Mouse (Mus musculus): ENCODE measurements around the gene Gm281. TPM values are rescaled to one million over a fixed set of nuclear protein-coding genes. Genes with fewer than 3 reads are reported as not detected.
"Not testable (repeated sequence)": the region's sequence is repeated elsewhere in the genome, so short reads cannot be mapped to it uniquely, and the experiment has no call there.

The Gm281 gene
- polyA plus RNA-seq, 1 experiment from 2014 or later = not detected

- Histone ChIP-seq H3K27me3 (replicated peaks; ENCODE audit: control insufficient read depth, insufficient read depth, low read length) (no peaks in the 10 kb centered on the region), H3K4me2 (replicated peaks; ENCODE audit: low read depth) (peak overlapping the region; percentile 78), H3K36me3 (ENCODE audit: control insufficient read depth, insufficient read depth) (0 out of 2 replicates have a peak, but pooled peaks cover 6% of the 10 kb centered on the region), H3K9me3 (ENCODE audit: control insufficient read depth) (no peaks in the 10 kb centered on the region), H3K27ac (ENCODE audit: low read depth, low read length) (peak overlapping the region; percentile 93), H3K9ac (ENCODE audit: low read depth, low read length) (peak overlapping the region; percentile 94), H3K4me3 (ENCODE audit: low read depth, low read length) (peak overlapping the region; percentile 96), H3K4me1 (replicated peaks; ENCODE audit: control insufficient read depth, insufficient read depth, low read length) (0 out of 2 replicates have a peak, but pooled peaks cover 3% of the 10 kb centered on the region)
- 0% methylated on average over 9 of the region's 9 CpGs for WGBS
- ATAC-seq = no peak
- no peak for TF ChIP-seq CTCF (IDR thresholded peaks at IDR 0.05; ENCODE audit: low read depth)
Observed at GRCm38 (mm10) chr14:13960079-13960478, 45.8 kb upstream of the Gm281 start.

DNA sequence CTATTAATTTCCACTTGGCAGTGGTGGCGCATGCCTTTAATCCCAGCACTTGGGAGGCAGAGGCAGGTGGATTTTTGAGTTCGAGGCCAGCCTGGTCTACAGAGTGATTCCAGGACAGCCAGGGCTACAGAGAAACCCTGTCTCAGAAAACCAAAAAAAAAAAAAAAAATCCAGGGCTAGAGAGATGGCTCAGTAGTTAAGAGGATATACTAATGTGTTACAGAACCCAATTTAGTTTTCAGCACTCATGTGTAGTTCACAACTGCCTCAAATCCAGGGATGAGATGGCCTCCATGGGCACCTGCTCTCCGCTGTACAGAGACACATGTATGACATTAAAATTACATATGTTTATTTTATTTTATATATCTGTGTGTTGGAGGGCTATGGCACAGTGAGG lies 37.9 kb upstream of the Gm281 start:
- not testable (repeated sequence) for H3K27ac ChIP-seq (ENCODE audit: low read depth, low read length); H3K4me1 ChIP-seq (replicated peaks; ENCODE audit: control insufficient read depth, insufficient read depth, low read length); H3K9me3 ChIP-seq (ENCODE audit: control insufficient read depth); H3K4me3 ChIP-seq (ENCODE audit: low read depth, low read length); H3K4me2 ChIP-seq (replicated peaks; ENCODE audit: low read depth); H3K9ac ChIP-seq (ENCODE audit: low read depth, low read length); ATAC-seq; H3K27me3 ChIP-seq (replicated peaks; ENCODE audit: control insufficient read depth, insufficient read depth, low read length)
- WGBS = 94% methylated on average over 3 of the region's 3 CpGs
- H3K36me3 ChIP-seq (ENCODE audit: control insufficient read depth, insufficient read depth) = peaks cover 46% of the 10 kb centered on the region

GRCm38 (mm10) chr14:13950401-13950800 lies 36.1 kb upstream of the Gm281 start:
- peaks cover 45% of the 10 kb centered on the region for H3K36me3 ChIP-seq (ENCODE audit: control insufficient read depth, insufficient read depth)
- H3K9ac ChIP-seq (ENCODE audit: low read depth, low read length) = no peak overlapping the region

GRCm38 (mm10) chr14:13948345-13948744 lies 34.1 kb upstream of the Gm281 start:
- ATAC-seq = no peak
- H3K4me1 ChIP-seq (replicated peaks; ENCODE audit: control insufficient read depth, insufficient read depth, low read length) = no peaks in the 10 kb centered on the region
- no peaks in the 10 kb centered on the region for H3K9me3 ChIP-seq (ENCODE audit: control insufficient read depth)
- TF ChIP-seq CTCF (IDR thresholded peaks at IDR 0.05; ENCODE audit: low read depth) = no peak
- H3K9ac ChIP-seq (ENCODE audit: low read depth, low read length) = no peak overlapping the region
- H3K4me2 ChIP-seq (replicated peaks; ENCODE audit: low read depth) = no peak overlapping the region
- WGBS = 93% methylated on average over 7 of the region's 7 CpGs
- H3K36me3 ChIP-seq (ENCODE audit: control insufficient read depth, insufficient read depth) = peaks cover 42% of the 10 kb centered on the region
- H3K27me3 ChIP-seq (replicated peaks; ENCODE audit: control insufficient read depth, insufficient read depth, low read length) = no peaks in the 10 kb centered on the region
- H3K4me3 ChIP-seq (ENCODE audit: low read depth, low read length) = no peak overlapping the region
- no peak overlapping the region for H3K27ac ChIP-seq (ENCODE audit: low read depth, low read length)

More at GRCm38 (mm10) chr14:13950401-13950800, 36.1 kb upstream of the Gm281 start:
- Histone ChIP-seq H3K27ac (ENCODE audit: low read depth, low read length) (no peak overlapping the region), H3K4me3 (ENCODE audit: low read depth, low read length) (no peak overlapping the region), H3K27me3 (replicated peaks; ENCODE audit: control insufficient read depth, insufficient read depth, low read length) (no peaks in the 10 kb centered on the region), H3K9me3 (ENCODE audit: control insufficient read depth) (no peaks in the 10 kb centered on the region), H3K4me2 (replicated peaks; ENCODE audit: low read depth) (no peak overlapping the region), H3K4me1 (replicated peaks; ENCODE audit: control insufficient read depth, insufficient read depth, low read length) (no peaks in the 10 kb centered on the region)
- peak; percentile 75 for TF ChIP-seq CTCF (IDR thresholded peaks at IDR 0.05; ENCODE audit: low read depth)
- ATAC-seq = no peak

- Histone ChIP-seq H3K27me3 (replicated peaks; ENCODE audit: control insufficient read depth, insufficient read depth, low read length) (no peaks in the 10 kb centered on the region), H3K9me3 (ENCODE audit: control insufficient read depth) (no peaks in the 10 kb centered on the region), H3K27ac (ENCODE audit: low read depth, low read length) (no peak overlapping the region), H3K4me2 (replicated peaks; ENCODE audit: low read depth) (no peak overlapping the region), H3K36me3 (ENCODE audit: control insufficient read depth, insufficient read depth) (peaks cover 21% of the 10 kb centered on the region), H3K4me3 (ENCODE audit: low read depth, low read length) (no peak overlapping the region), H3K4me1 (replicated peaks; ENCODE audit: control insufficient read depth, insufficient read depth, low read length) (no peaks in the 10 kb centered on the region), H3K9ac (ENCODE audit: low read depth, low read length) (no peak overlapping the region)
- WGBS = 96% methylated on average over 4 of the region's 4 CpGs
- no peak for ATAC-seq
- no peak for TF ChIP-seq CTCF (IDR thresholded peaks at IDR 0.05; ENCODE audit: low read depth)
Observed at GRCm38 (mm10) chr14:13944686-13945085, 30.4 kb upstream of the Gm281 start.

- ATAC-seq = no peak; the same call in 1 of the 2 replicates
- Histone ChIP-seq H3K4me1 (replicated peaks; ENCODE audit: control insufficient read depth, insufficient read depth, low read length) (no peaks in the 10 kb centered on the region), H3K4me2 (replicated peaks; ENCODE audit: low read depth) (peak overlapping the region; percentile 66), H3K27me3 (replicated peaks; ENCODE audit: control insufficient read depth, insufficient read depth, low read length) (no peaks in the 10 kb centered on the region), H3K27ac (ENCODE audit: low read depth, low read length) (no peak overlapping the region), H3K36me3 (ENCODE audit: control insufficient read depth, insufficient read depth) (no peaks in the 10 kb centered on the region), H3K9me3 (ENCODE audit: control insufficient read depth) (peaks cover 11% of the 10 kb centered on the region; the same call in 1 of the 2 replicates), H3K4me3 (ENCODE audit: low read depth, low read length) (peak overlapping the region; percentile 32), H3K9ac (ENCODE audit: low read depth, low read length) (no peak overlapping the region)
- no peak for TF ChIP-seq CTCF (IDR thresholded peaks at IDR 0.05; ENCODE audit: low read depth)
- WGBS = 45% methylated on average over 5 of the region's 5 CpGs
Observed at GRCm38 (mm10) chr14:13934052-13934371, 19.7 kb upstream of the Gm281 start.
